Mouse (Mus musculus) thymus, adult 2 months (tissue): Measurements from ENCODE around the gene Mrs2.

ENCODE experiments used
- CTCF ChIP-seq: fragments of 200-500 bp; IDR thresholded peaks from 2 replicates; pipeline ENCODE4 v1.5.1; 2012; ENCODE audit warnings: mild to moderate bottlenecking, control low read depth, low read length, moderate library complexity, borderline replicate concordance; ENCODE audit not compliant: control insufficient read depth, poor library complexity, insufficient read depth; ENCODE audit errors: extremely low read depth
- POLR2A ChIP-seq: fragments of 200-500 bp; IDR thresholded peaks from 2 replicates; pipeline ENCODE4 v1.6.1; 2012; ENCODE audit warnings: mild to moderate bottlenecking, low read length, control low read depth, moderate library complexity; ENCODE audit not compliant: control insufficient read depth, poor library complexity, insufficient read depth; ENCODE audit errors: extremely low read depth

- TF ChIP-seq POLR2A (no peak), CTCF (no peak)
These were observed 42.3 kb downstream of the Mrs2 start for GRCm38 (mm10) chr13:24977820-24978342.
